Mouse (Mus musculus) adrenal gland, adult 10 weeks (tissue): ENCODE data around the gene Serpina7. TPM values are rescaled to one million over a fixed set of nuclear protein-coding genes. Genes with fewer than 3 reads are reported as not detected.

Experiments used
- polyA plus RNA-seq: library from polyadenylated mRNA; stranded (reverse); fragments of 350-450 nt; fragmentation: Illumina TruSeq; extraction: RNeasy Lipid Tissue Mini Kit (QIAGEN cat#74804); gene quantifications from one replicate; pipeline ENCODE4 v1.2.3, GENCODE M21; 2014; ENCODE audit warnings: low read depth, low replicate concordance

The Serpina7 gene
- polyA plus RNA-seq: not detected

DNA sequence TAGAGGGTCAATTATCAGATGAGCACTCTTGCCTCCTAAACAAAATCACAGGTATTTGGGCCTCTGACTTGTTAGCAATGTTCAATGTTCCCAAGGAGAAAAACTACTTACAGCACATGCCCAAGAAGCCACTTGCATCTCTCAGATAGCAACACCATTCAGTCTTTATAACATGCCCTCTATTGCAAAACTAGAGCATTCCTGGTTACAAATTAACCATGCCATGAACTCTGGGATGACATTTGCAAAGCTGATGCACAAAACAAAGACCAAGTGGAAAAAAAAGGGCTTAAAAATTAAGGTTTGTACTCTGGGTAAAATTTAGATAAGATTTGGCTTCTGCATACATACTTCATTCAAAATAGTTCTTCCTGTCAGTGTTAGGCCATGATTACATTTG lies at the start of gene Serpina7:
Gene Serpina7, minus strand, starts transcription at position 160 of the 400 bp plus-strand sequence.

DNA sequence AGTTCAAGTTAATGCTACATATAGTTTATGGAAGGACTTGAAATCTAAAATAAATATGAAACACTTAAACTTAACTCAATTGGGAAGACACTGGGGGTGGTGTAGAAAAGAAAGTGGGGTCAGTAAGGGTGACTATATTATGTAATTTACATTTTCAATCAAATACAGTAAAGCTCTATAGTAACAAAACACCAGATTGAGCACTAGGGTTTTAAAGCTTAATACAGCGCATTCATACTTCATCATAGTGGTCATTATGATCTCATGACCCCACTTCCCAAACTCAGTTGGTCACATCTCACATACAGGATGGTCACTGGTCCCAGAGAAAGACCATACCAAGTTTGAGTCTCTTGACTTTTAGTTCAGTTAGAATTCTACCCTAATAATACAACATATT lies 907 bp upstream of the Serpina7 start, which contains the start of gene 4930513O06Rik:
Gene 4930513O06Rik, plus strand, starts transcription at position 301 of the 400 bp plus-strand sequence.

Other genes with a start within 250 kb of the Serpina7 start
- 1.2 TPM for gene Nrk, start 170.8 kb downstream of the Serpina7 start, polyA plus RNA-seq
- gene 4930513O06Rik, start 1.0 kb upstream of the Serpina7 start, polyA plus RNA-seq: not detected
- gene 4933428M09Rik, start 94.0 kb upstream of the Serpina7 start, polyA plus RNA-seq: not detected
- gene Mum1l1, start 124.8 kb upstream of the Serpina7 start, polyA plus RNA-seq: 9.5 TPM
- gene Trap1a, start 248.4 kb upstream of the Serpina7 start, polyA plus RNA-seq: not detected